Mouse (Mus musculus) G1E (cell line): ENCODE results near the gene Ccl17.

Experiments used
- CTCF ChIP-seq: IDR thresholded peaks from 2 replicates; pipeline ENCODE4 v1.5.1; 2012; ENCODE audit warnings: low read depth, low read length, inconsistent platforms, mixed read lengths
- GATA1 ChIP-seq: IDR thresholded peaks from 2 replicates; pipeline ENCODE4 v1.6.1; 2012; ENCODE audit warnings: borderline replicate concordance, low read length, inconsistent platforms, mixed read lengths
- GATA2 ChIP-seq: IDR thresholded peaks from 2 replicates; pipeline ENCODE4 v1.6.1; 2012; ENCODE audit warnings: low read depth, low read length, inconsistent platforms, borderline replicate concordance
- POLR2AphosphoS5 ChIP-seq: IDR thresholded peaks from 2 replicates; pipeline ENCODE4 v1.6.1; 2012; ENCODE audit warnings: low read depth, low read length, inconsistent platforms; ENCODE audit not compliant: insufficient replicate concordance
- TAL1 ChIP-seq: conservative IDR thresholded peaks from 2 replicates; pipeline ENCODE4 v1.6.1; 2012; ENCODE audit warnings: low read depth, low read length, inconsistent platforms, mixed read lengths

- TF ChIP-seq CTCF (no peak), TAL1 (no peak), GATA1 (no peak), POLR2AphosphoS5 (no peak), GATA2 (no peak)
Measured at GRCm38 (mm10) chr8:94781155-94781837, 29.0 kb upstream of the Ccl17 start.
